Mouse (Mus musculus): ENCODE data around the gene Brd7. TPM values are rescaled to one million over a fixed set of nuclear protein-coding genes. Genes with fewer than 3 reads are reported as not detected.

The Brd7 gene
- polyA plus RNA-seq, 1 experiment: 13.0 TPM

DNA sequence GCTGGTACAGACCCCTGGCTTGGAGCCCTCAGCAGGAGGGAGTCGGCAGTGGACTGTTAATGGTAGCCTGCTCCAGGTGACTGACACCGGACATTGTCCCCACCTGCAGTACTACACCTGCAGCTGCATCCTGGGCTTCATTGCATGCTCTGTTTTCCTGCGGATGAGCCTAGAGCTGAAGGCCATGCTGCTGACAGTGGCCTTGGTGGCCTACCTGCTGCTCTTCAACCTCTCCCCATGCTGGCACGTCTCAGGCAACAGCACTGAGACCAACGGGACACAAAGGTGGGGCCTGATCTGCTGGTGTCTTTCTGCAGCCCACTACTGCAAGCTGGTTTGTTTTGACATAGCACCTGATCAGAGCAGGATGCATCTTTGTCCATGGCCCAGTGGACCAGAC, 38.5 kb downstream of the Brd7 start:
- TF ChIP-seq CTCF (IDR thresholded peaks at IDR 0.05; ENCODE audit: extremely low read depth, insufficient read depth, insufficient read length, insufficient replicate concordance): no peak
- no peak for TF ChIP-seq POLR2A (IDR thresholded peaks at IDR 0.05; ENCODE audit: low read depth, low read length)
- Histone ChIP-seq H3K4me1 (ENCODE audit: control insufficient read depth, insufficient read depth, insufficient read length) (no peaks in the 10 kb centered on the region), H3K27me3 (ENCODE audit: control insufficient read depth, insufficient read depth, low read length) (no peaks in the 10 kb centered on the region), H3K36me3 (ENCODE audit: control insufficient read depth, insufficient read depth, low read length) (peaks cover 63% of the 10 kb centered on the region), H3K27ac (ENCODE audit: insufficient read depth, low read length) (no peak overlapping the region), H3K4me3 (ENCODE audit: extremely low read depth, insufficient read depth, insufficient read length) (no peak overlapping the region)
- DNase-seq (ENCODE audit: low read depth in 1 of 2, low spot score in 2 of 2): no peak
- 89% methylated on average over 5 of the region's 5 CpGs for WGBS

DNA sequence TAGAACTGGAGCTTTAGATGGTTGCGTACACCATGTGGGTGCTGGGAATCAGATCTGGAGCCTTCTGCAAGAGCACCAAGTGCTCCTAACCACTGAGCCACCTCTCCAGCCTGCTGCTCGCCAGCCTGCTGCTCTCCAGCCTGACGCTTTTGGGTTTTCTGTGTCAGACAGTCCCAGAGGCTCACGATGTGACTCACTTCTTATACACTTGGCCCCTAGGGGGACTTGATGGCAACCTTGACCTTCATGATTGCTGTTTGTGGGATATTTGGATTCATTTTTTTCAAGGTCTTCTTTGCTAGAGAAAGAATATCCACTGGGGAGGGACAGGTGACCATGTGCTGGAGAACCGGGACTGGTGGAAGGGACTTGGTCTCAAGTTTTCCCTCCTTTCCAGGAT, 40.6 kb downstream of the Brd7 start:
- Histone ChIP-seq H3K36me3 (ENCODE audit: control insufficient read depth, insufficient read depth, low read length) (peaks cover 62% of the 10 kb centered on the region), H3K4me1 (ENCODE audit: control insufficient read depth, insufficient read depth, insufficient read length) (no peaks in the 10 kb centered on the region), H3K27me3 (ENCODE audit: control insufficient read depth, insufficient read depth, low read length) (no peaks in the 10 kb centered on the region), H3K4me3 (ENCODE audit: extremely low read depth, insufficient read depth, insufficient read length) (no peak overlapping the region), H3K27ac (ENCODE audit: insufficient read depth, low read length) (no peak overlapping the region)
- WGBS: 92% methylated on average over 5 of the region's 5 CpGs
- no peak for DNase-seq (ENCODE audit: low read depth in 1 of 2, low spot score in 2 of 2)
- TF ChIP-seq POLR2A (IDR thresholded peaks at IDR 0.05; ENCODE audit: low read depth, low read length) (no peak), CTCF (IDR thresholded peaks at IDR 0.05; ENCODE audit: extremely low read depth, insufficient read depth, insufficient read length, insufficient replicate concordance) (no peak)

DNA sequence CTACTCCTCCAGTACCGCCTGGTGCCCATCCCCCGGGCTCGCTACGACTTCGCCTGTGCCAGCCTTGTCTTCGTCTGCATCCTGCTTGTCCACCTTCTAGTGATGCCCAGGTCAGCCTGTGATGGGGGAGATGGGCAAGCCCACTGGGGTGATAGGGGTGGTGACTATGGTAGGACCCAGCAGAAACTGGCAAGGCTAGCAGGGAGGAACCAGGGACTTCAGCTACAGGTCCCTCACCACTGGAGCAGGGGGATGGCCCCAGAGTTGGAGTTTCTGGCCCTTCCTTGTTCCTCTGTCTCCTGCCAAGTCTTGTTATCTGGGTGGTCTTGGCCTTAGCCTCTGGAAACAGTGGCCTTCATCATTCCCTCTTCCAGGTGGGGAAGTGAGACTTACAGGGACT, 41.9 kb downstream of the Brd7 start:
- DNase-seq (ENCODE audit: low read depth in 1 of 2, low spot score in 2 of 2): no peak
- H3K4me3 ChIP-seq (ENCODE audit: extremely low read depth, insufficient read depth, insufficient read length): no peak overlapping the region
- peaks cover 57% of the 10 kb centered on the region for H3K36me3 ChIP-seq (ENCODE audit: control insufficient read depth, insufficient read depth, low read length)
- no peaks in the 10 kb centered on the region for H3K27me3 ChIP-seq (ENCODE audit: control insufficient read depth, insufficient read depth, low read length)
- TF ChIP-seq CTCF (IDR thresholded peaks at IDR 0.05; ENCODE audit: extremely low read depth, insufficient read depth, insufficient read length, insufficient replicate concordance) (no peak), POLR2A (IDR thresholded peaks at IDR 0.05; ENCODE audit: low read depth, low read length) (no peak)
- H3K27ac ChIP-seq (ENCODE audit: insufficient read depth, low read length): no peak overlapping the region
- 96% methylated on average over 6 of the region's 6 CpGs for WGBS
- no peaks in the 10 kb centered on the region for H3K4me1 ChIP-seq (ENCODE audit: control insufficient read depth, insufficient read depth, insufficient read length)

DNA sequence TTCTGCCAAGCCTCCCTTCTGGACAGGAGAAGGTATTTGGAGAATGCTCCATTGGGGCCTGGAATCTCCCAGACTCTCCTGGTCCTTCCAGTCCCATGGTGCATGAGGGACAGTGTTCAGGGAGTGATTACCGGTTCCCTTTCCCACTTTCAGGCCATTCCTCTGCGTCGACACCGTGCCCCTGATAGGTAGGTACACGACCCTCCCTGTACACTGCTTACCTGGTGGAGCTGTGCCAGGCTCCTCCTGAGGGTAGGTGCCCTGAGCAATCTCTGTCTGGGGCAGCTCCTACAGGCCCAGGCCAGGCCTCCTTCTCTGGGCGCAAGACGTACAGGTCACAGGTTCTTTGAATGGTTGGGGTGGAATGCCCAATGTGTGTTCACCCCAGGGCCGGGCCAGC, 43.8 kb downstream of the Brd7 start:
- H3K36me3 ChIP-seq (ENCODE audit: control insufficient read depth, insufficient read depth, low read length): peaks cover 55% of the 10 kb centered on the region
- 93% methylated on average over 8 of the region's 8 CpGs for WGBS
- TF ChIP-seq CTCF (IDR thresholded peaks at IDR 0.05; ENCODE audit: extremely low read depth, insufficient read depth, insufficient read length, insufficient replicate concordance) (no peak), POLR2A (IDR thresholded peaks at IDR 0.05; ENCODE audit: low read depth, low read length) (no peak)
- no peak overlapping the region for H3K4me3 ChIP-seq (ENCODE audit: extremely low read depth, insufficient read depth, insufficient read length)
- DNase-seq (ENCODE audit: low read depth in 1 of 2, low spot score in 2 of 2): no peak
- H3K27ac ChIP-seq (ENCODE audit: insufficient read depth, low read length): no peak overlapping the region
- H3K27me3 ChIP-seq (ENCODE audit: control insufficient read depth, insufficient read depth, low read length): no peaks in the 10 kb centered on the region
- H3K4me1 ChIP-seq (ENCODE audit: control insufficient read depth, insufficient read depth, insufficient read length): no peaks in the 10 kb centered on the region

DNA sequence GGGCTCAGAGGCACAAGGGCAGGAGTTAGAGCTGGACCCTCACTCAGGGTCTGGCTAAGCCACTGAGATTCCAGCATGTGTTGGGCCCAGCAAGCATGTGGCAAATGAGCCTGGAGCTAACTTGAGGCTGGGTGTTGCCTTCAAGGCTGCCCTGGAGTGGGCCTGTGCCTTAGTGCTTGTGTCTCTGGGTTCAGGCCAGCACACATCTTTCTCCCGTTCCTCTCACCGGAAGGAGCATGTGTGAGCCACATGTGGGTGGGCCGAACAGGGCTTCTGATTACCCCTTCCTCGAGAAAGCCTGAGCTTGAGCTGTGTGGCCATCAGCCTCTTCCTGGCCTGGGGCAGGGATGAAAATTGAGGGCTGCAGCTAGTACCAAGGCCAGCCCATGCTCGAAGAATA, 44.7 kb downstream of the Brd7 start:
- DNase-seq (ENCODE audit: low read depth in 1 of 2, low spot score in 2 of 2): no peak
- Histone ChIP-seq H3K36me3 (ENCODE audit: control insufficient read depth, insufficient read depth, low read length) (peaks cover 51% of the 10 kb centered on the region), H3K4me1 (ENCODE audit: control insufficient read depth, insufficient read depth, insufficient read length) (no peaks in the 10 kb centered on the region), H3K4me3 (ENCODE audit: extremely low read depth, insufficient read depth, insufficient read length) (no peak overlapping the region), H3K27ac (ENCODE audit: insufficient read depth, low read length) (no peak overlapping the region), H3K27me3 (ENCODE audit: control insufficient read depth, insufficient read depth, low read length) (no peaks in the 10 kb centered on the region)
- 85% methylated on average over 5 of the region's 5 CpGs for WGBS
- TF ChIP-seq POLR2A (IDR thresholded peaks at IDR 0.05; ENCODE audit: low read depth, low read length): no peak
- TF ChIP-seq CTCF (IDR thresholded peaks at IDR 0.05; ENCODE audit: extremely low read depth, insufficient read depth, insufficient read length, insufficient replicate concordance): no peak

DNA sequence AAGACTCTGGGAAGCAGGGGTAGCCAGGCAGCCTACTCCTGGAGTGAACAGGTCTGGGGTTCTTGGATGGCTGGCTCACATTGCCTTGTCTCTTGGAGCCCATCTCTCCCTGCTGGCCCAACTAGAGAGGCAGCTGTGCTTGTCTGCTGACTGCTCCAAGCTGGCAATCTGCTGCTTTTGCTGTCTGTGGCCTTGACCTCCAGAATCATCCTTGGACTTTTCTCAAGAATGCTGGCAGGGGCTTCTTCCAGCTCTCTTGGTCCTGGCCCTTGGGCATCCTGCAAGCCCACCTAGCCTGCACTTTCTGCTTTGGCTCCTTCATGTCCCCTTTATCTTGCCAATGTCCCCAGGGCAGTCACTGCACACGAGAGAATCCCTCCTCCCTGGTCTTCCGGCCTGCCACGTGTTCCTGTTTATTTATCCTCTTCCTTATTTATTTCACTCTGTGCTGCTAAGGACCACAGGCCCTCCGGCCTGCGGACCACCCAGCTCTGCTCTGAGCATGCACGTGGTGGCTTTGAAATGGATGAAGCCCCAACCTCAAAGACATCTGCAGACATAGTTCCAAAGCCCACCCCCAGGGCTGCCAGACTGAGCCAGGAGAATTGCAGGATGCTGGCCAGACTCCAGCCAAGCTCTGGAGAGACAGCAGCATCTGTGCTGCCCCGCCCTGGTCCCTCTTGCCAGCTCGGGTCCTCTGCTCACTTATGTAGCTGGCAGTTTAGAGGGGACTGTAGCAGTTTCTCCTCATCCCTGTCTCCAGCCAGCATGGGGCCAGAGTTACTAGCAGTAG, 45.7 kb downstream of the Brd7 start:
- WGBS: 84% methylated on average over 8 of the region's 8 CpGs
- no peak for DNase-seq (ENCODE audit: low read depth in 1 of 2, low spot score in 2 of 2)
- Histone ChIP-seq H3K27ac (ENCODE audit: insufficient read depth, low read length) (no peak overlapping the region), H3K4me1 (ENCODE audit: control insufficient read depth, insufficient read depth, insufficient read length) (no peaks in the 10 kb centered on the region), H3K27me3 (ENCODE audit: control insufficient read depth, insufficient read depth, low read length) (no peaks in the 10 kb centered on the region), H3K36me3 (ENCODE audit: control insufficient read depth, insufficient read depth, low read length) (peaks cover 52% of the 10 kb centered on the region), H3K4me3 (ENCODE audit: extremely low read depth, insufficient read depth, insufficient read length) (no peak overlapping the region)
- TF ChIP-seq CTCF (IDR thresholded peaks at IDR 0.05; ENCODE audit: extremely low read depth, insufficient read depth, insufficient read length, insufficient replicate concordance): no peak
- no peak for TF ChIP-seq POLR2A (IDR thresholded peaks at IDR 0.05; ENCODE audit: low read depth, low read length)

DNA sequence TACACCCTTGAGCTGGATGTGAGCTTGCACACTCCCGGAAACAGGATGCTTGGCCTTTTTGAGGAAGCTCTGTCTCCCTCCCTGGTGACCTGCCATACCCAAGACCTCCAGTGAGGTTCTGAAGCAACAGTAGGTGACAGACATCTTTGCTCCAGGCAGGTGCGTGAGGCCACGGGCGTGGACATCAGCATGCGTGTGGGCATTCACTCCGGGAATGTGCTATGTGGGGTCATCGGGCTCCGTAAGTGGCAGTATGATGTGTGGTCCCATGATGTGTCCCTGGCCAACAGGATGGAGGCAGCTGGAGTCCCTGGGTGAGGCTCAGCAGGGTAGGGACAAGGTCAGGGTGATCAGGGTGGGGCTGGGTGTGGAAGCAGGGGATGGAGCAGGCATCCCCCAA, 46.7 kb downstream of the Brd7 start:
- TF ChIP-seq CTCF (IDR thresholded peaks at IDR 0.05; ENCODE audit: extremely low read depth, insufficient read depth, insufficient read length, insufficient replicate concordance) (no peak), POLR2A (IDR thresholded peaks at IDR 0.05; ENCODE audit: low read depth, low read length) (no peak)
- Histone ChIP-seq H3K4me1 (ENCODE audit: control insufficient read depth, insufficient read depth, insufficient read length) (0 out of 2 replicates have a peak, but pooled peaks cover 3% of the 10 kb centered on the region), H3K27me3 (ENCODE audit: control insufficient read depth, insufficient read depth, low read length) (no peaks in the 10 kb centered on the region), H3K36me3 (ENCODE audit: control insufficient read depth, insufficient read depth, low read length) (peaks cover 62% of the 10 kb centered on the region), H3K4me3 (ENCODE audit: extremely low read depth, insufficient read depth, insufficient read length) (no peak overlapping the region), H3K27ac (ENCODE audit: insufficient read depth, low read length) (no peak overlapping the region)
- no peak for DNase-seq (ENCODE audit: low read depth in 1 of 2, low spot score in 2 of 2)
- 92% methylated on average over 8 of the region's 8 CpGs for WGBS

All from spleen, adult 2 months (tissue).